Mouse (Mus musculus) gastrocnemius, adult 2 months (tissue): ENCODE measurements around the gene Chka. TPM values are rescaled to one million over a fixed set of nuclear protein-coding genes. Genes with fewer than 3 reads are reported as not detected.

Source experiments
- DNase-seq: peaks from one replicate; pipeline ENCODE4 v3.0.0; 2022
- H3K27ac ChIP-seq: fragments of 200-600 bp; 2 replicates; pipeline ENCODE4 v1.8.1; 2022; ENCODE audit warnings: mild to moderate bottlenecking
- H3K4me3 ChIP-seq: fragments of 200-600 bp; 2 replicates; pipeline ENCODE4 v1.8.1; 2022; ENCODE audit warnings: mild to moderate bottlenecking, moderate library complexity
- CTCF ChIP-seq: fragments of 200-600 bp; IDR thresholded peaks from 2 replicates; pipeline ENCODE4 v1.8.1; 2022; ENCODE audit warnings: antibody characterized with exemption, mild to moderate bottlenecking, moderate library complexity
- intact Hi-C: fragments of 180-260 bp; cut with DNase I; formaldehyde crosslinking; loops from one replicate; pipeline ENCODE4 v1.15.1; 2025
- total RNA-seq, 2 experiments: library from RNA; stranded (reverse); gene quantifications; 2 replicates each; pipeline ENCODE4 v1.2.3; 2021

Gene Chka
- total RNA-seq, 2 experiments from 2014 or later, result 1.8 to 5.4 TPM

GRCm38 (mm10) chr19:3850076-3850475 is 1.5 kb upstream of the Chka start:
- intact Hi-C loops, result loop anchor here (5.0 kb wide), 1 partner anchor 62 kb away; the partner anchor contains the start of gene Ndufs8
- Histone ChIP-seq H3K27ac (no peak overlapping the region), H3K4me3 (no peak overlapping the region)
- DNase-seq, result no peak
- no peak for TF ChIP-seq CTCF

- peak; percentile 26 for DNase-seq
- intact Hi-C loops, result loop anchor here (5.0 kb wide), 1 partner anchor 61 kb away; the partner anchor contains the start of gene Ndufs8
- H3K4me3 ChIP-seq, result peak overlapping the region; percentile 93
- TF ChIP-seq CTCF, result no peak
- peak overlapping the region; percentile 94 for H3K27ac ChIP-seq
Observed at GRCm38 (mm10) chr19:3850847-3851469, 615 bp upstream of the Chka start.

DNA sequence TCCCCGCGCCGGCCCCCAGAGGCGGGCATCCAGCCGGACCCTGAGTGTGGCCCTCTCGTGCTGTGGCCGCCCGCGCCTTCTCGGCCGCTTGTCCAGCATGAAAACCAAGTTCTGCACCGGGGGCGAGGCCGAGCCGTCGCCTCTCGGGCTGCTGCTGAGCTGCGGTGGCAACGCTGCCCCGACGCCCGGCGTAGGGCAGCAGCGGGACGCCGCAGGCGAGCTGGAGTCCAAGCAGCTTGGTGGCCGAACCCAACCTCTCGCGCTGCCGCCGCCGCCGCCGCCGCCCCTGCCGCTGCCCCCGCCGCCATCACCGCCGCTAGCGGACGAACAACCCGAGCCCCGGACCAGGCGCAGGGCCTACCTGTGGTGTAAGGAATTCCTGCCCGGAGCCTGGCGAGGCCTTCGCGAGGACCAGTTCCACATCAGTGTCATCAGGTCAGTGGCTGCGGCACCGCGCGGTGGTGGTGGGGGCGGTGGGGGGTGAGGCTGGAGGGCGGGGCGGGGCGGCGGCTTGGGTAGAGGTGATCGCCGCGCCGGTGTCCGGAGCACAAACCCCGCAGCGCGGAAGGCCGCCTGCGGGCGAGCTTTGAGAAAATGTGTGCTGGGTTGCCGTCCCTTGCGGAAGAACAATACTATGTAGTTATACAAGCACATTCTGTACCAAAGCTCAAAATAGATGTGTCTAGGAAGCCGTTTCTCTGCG is 557 bp downstream of the Chka start:
- Histone ChIP-seq H3K27ac (peak overlapping the region; percentile 94), H3K4me3 (peak overlapping the region; percentile 93)
- TF ChIP-seq CTCF, result no peak
- peak; percentile 65 for DNase-seq
- intact Hi-C loops, result loop anchor here (5.0 kb wide), 1 partner anchor 60 kb away; the partner anchor contains the start of gene Ndufs8

DNA sequence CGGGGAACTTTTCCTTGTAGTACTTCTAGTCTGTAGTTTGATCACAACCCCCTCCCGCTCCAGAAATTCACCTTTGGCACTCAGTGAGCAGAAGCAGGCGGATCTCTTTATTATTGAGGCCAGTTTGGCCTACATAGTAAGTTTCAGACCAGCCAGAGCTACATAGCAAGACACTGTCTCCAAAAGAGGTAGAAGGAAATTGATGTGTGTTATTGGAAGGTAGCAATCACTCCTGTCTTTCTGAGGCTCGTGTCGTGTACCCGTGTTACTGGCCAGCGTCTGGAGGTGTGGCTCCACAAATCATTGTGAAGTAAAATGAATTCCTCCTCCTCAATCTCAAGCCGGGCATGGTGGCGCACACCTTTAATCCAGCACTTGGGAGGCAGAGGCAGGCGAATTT is 1.5 kb downstream of the Chka start:
- Histone ChIP-seq H3K27ac (no peak overlapping the region), H3K4me3 (peak overlapping the region; percentile 93; the same call in 1 of the 2 replicates)
- no peak for DNase-seq
- intact Hi-C loops, result loop anchor here (5.0 kb wide), 1 partner anchor 59 kb away; the partner anchor contains the start of gene Ndufs8
- no peak for TF ChIP-seq CTCF

GRCm38 (mm10) chr19:3853891-3854290 is 2.3 kb downstream of the Chka start:
- intact Hi-C loops, result loop anchor here (5.0 kb wide), 1 partner anchor 58 kb away; the partner anchor contains the start of gene Ndufs8
- Histone ChIP-seq H3K27ac (no peak overlapping the region), H3K4me3 (no peak overlapping the region)
- DNase-seq, result no peak
- no peak for TF ChIP-seq CTCF

GRCm38 (mm10) chr19:3855091-3855490 is 3.5 kb downstream of the Chka start:
- no peak for DNase-seq
- intact Hi-C loops, result no loop called here
- Histone ChIP-seq H3K27ac (no peak overlapping the region), H3K4me3 (no peak overlapping the region)
- TF ChIP-seq CTCF, result no peak

DNA sequence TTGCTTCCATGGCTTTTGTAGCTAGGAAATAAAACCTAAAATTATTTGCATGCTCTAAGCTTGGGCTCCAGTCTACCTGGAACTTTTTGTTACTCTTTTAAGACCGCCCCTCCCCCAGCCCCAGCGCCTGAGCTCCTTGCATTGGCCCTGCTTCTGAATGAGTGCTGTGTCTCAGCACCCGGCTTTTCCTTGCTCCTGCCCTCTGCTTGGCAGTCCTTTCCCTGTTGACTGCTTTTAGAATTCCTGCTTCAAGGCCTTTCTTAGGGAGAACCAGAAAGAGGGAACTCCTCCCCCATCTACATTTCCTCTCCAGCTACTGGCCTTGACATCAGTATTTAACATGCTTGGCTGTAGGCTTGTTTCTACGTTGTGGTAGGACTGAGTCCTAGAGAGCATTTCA is 4.0 kb downstream of the Chka start:
- intact Hi-C loops, result no loop called here
- TF ChIP-seq CTCF, result no peak
- Histone ChIP-seq H3K27ac (no peak overlapping the region), H3K4me3 (no peak overlapping the region)
- DNase-seq, result no peak

- Histone ChIP-seq H3K27ac (no peak overlapping the region), H3K4me3 (no peak overlapping the region)
- intact Hi-C loops, result no loop called here
- no peak for TF ChIP-seq CTCF
- DNase-seq, result no peak
Observed at GRCm38 (mm10) chr19:3857220-3857619, 5.6 kb downstream of the Chka start.

- no peak for DNase-seq
- H3K4me3 ChIP-seq, result no peak overlapping the region
- no peak overlapping the region for H3K27ac ChIP-seq
- intact Hi-C loops, result no loop called here
- no peak for TF ChIP-seq CTCF
Observed at GRCm38 (mm10) chr19:3862713-3863112, 11.1 kb downstream of the Chka start.

DNA sequence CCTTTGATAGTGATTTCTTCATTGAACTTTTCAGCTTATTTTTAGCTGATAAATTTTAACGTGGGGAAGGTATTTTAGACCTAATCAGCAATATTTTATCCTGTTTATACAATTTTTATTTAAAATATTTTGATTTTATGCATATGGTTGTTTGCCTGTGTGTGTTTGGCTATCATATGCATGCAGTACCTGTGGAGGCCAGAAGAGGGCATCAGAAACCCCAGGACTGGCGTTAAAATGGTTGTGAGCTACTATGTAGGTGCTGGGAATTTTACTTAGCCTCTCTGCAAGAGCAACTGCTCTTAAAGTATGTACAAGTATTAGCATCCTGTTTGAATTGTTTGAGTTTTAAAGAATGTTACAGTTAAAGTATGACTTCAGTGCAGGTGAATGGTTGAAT is 13.4 kb downstream of the Chka start:
- TF ChIP-seq CTCF, result peak; percentile 49
- Histone ChIP-seq H3K27ac (no peak overlapping the region), H3K4me3 (no peak overlapping the region)
- no peak for DNase-seq
- intact Hi-C loops, result no loop called here

DNA sequence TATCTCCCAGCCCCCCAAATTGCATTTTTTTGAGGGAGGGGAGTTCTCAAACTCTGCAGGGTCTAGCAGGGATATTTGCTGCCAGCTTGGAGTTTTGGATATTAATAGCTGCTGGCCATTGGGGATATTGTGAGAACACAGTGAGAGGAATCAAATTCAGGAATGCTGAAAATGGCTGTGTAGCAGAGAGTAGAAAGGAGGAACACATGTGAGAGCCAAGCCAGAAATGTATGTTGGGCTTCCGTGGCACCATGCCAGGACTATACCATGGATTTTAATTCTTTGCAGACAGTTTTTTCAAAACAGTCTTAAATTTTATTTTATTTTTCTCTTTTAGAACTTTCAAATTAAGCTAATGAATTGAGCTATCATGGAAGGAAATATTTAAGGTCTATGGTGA is 16.7 kb downstream of the Chka start:
- TF ChIP-seq CTCF, result no peak
- intact Hi-C loops, result no loop called here
- no peak overlapping the region for H3K27ac ChIP-seq
- DNase-seq, result no peak
- no peak overlapping the region for H3K4me3 ChIP-seq

DNA sequence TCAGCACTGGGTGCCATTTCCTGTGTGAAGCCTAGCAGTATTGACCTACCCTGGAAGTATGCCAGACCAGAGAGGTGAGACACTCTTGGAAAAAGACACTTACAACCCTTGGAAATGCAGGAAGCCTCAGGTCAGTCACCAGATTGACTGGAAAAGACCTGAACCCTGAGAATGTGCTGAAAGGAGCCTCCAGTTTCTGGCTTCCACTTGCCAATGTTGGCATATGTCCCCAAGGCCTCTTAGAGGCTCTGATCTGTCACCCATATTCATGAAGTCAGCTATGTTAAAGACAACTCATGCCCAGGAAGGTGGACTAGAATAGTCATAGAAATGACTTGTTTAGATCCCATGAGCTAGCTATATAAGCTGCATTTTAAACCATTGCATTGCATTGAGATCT is 19.9 kb downstream of the Chka start:
- intact Hi-C loops, result no loop called here
- Histone ChIP-seq H3K27ac (no peak overlapping the region), H3K4me3 (no peak overlapping the region)
- no peak for DNase-seq
- no peak for TF ChIP-seq CTCF

- Histone ChIP-seq H3K4me3 (no peak overlapping the region), H3K27ac (no peak overlapping the region)
- DNase-seq, result no peak
- TF ChIP-seq CTCF, result no peak
- intact Hi-C loops, result no loop called here
Observed at GRCm38 (mm10) chr19:3872373-3872772, 20.8 kb downstream of the Chka start.

DNA sequence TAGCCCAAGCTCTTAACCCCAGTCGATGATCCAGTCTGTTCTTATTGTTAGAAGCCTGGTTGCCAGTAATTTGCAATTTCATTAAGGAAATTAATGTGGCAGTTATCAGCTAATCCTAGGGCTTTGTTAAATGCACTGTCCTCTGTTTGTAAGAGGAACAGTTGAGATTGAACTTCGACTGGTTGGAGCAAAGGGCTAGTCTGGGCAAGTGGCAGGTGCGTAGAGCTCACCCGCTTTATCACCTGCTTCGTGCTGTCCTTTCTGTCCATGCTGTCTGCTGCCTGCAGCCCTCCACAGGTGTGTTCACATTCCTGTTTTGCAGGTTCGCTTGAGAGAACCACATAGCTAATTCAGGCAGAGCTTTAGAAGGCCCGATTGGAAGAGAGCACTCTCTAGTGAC is 23.5 kb downstream of the Chka start:
- Histone ChIP-seq H3K27ac (no peak overlapping the region), H3K4me3 (no peak overlapping the region)
- intact Hi-C loops, result no loop called here
- TF ChIP-seq CTCF, result no peak
- DNase-seq, result no peak
